Mouse (Mus musculus) layer of hippocampus, postnatal 10 days (tissue): ENCODE data around the gene Cpb2. TPM values are rescaled to one million over a fixed set of nuclear protein-coding genes. Genes with fewer than 3 reads are reported as not detected.

Source experiments
- DNase-seq, 2 experiments: peaks; one replicate each; pipeline ENCODE4 v3.0.0; 2021; ENCODE audit warnings: low spot score in 2 of 2
- total RNA-seq, 2 experiments: library from RNA; stranded (reverse); gene quantifications; 2 replicates each; pipeline ENCODE4 v1.2.3; 2021

The Cpb2 gene
- total RNA-seq, 2 experiments from 2014 or later, result not detected

GRCm38 (mm10) chr14:75246024-75247000, 4.2 kb downstream of the Cpb2 start:
- DNase-seq, result peak in 1 of 2 experiments; percentile 13

GRCm38 (mm10) chr14:75250432-75250831, 8.3 kb downstream of the Cpb2 start:
- DNase-seq, result no peak

GRCm38 (mm10) chr14:75256521-75256920, 14.4 kb downstream of the Cpb2 start:
- DNase-seq, result no peak

GRCm38 (mm10) chr14:75269531-75269930, 27.4 kb downstream of the Cpb2 start:
- DNase-seq, result no peak

- no peak for DNase-seq
Observed at GRCm38 (mm10) chr14:75279716-75280115, 37.6 kb downstream of the Cpb2 start.

- DNase-seq, result no peak
Observed at GRCm38 (mm10) chr14:75280406-75280805, 38.3 kb downstream of the Cpb2 start.

GRCm38 (mm10) chr14:75283609-75284192, 41.6 kb downstream of the Cpb2 start:
- no peak for DNase-seq

- DNase-seq, result peak; percentile 98 to 99
Observed at GRCm38 (mm10) chr14:75284193-75284915, 42.3 kb downstream of the Cpb2 start, which contains the start of gene Zc3h13. Gene Zc3h13 (plus strand): TSS chr14:75284373.

- DNase-seq, result no peak
Observed at GRCm38 (mm10) chr14:75301081-75301480, 59.0 kb downstream of the Cpb2 start.

GRCm38 (mm10) chr14:75303807-75304206, 61.7 kb downstream of the Cpb2 start:
- DNase-seq, result no peak

GRCm38 (mm10) chr14:75307855-75308254, 65.8 kb downstream of the Cpb2 start:
- DNase-seq, result no peak

GRCm38 (mm10) chr14:75309336-75309992, 67.4 kb downstream of the Cpb2 start:
- DNase-seq, result no peak

- DNase-seq, result no peak
Observed at GRCm38 (mm10) chr14:75314484-75314883, 72.4 kb downstream of the Cpb2 start.

- no peak for DNase-seq
Observed at GRCm38 (mm10) chr14:75318736-75319135, 76.6 kb downstream of the Cpb2 start.

- no peak for DNase-seq
Observed at GRCm38 (mm10) chr14:75320269-75320668, 78.2 kb downstream of the Cpb2 start.

- no peak for DNase-seq
Observed at GRCm38 (mm10) chr14:75323354-75323753, 81.3 kb downstream of the Cpb2 start.

- DNase-seq, result no peak
Observed at GRCm38 (mm10) chr14:75328062-75328461, 86.0 kb downstream of the Cpb2 start.

- peak; percentile 32 to 48 for DNase-seq
Observed at GRCm38 (mm10) chr14:75330621-75331020, 88.5 kb downstream of the Cpb2 start.
